Mouse (Mus musculus) CH12.LX (cell line): Measurements from ENCODE around the gene Srp68.

Experiments
- CTCF ChIP-seq, 2 experiments: IDR thresholded peaks in 1 of 2; conservative IDR thresholded peaks in 1 of 2; 2 replicates each; pipeline ENCODE4 v1.5.1; 2011 to 2012; ENCODE audit warnings: low read depth in 2 of 2, low read length in 2 of 2, improper control_type of control experiment in 1 of 2, inconsistent platforms in 1 of 2, mild to moderate bottlenecking in 1 of 2, moderate library complexity in 1 of 2
- HCFC1 ChIP-seq: IDR thresholded peaks from 2 replicates; pipeline ENCODE4 v1.6.1; 2012; ENCODE audit warnings: low read depth, mild to moderate bottlenecking, inconsistent platforms, low read length, improper control_type of control experiment
- JUND ChIP-seq: conservative IDR thresholded peaks from 2 replicates; pipeline ENCODE4 v1.6.1; 2011; ENCODE audit warnings: low read depth, low read length, improper control_type of control experiment
- POLR2A ChIP-seq: IDR thresholded peaks from 2 replicates; pipeline ENCODE4 v1.6.1; 2011; ENCODE audit warnings: low read depth, mild to moderate bottlenecking, improper control_type of control experiment, low read length
- RCOR1 ChIP-seq: conservative IDR thresholded peaks from 2 replicates; pipeline ENCODE4 v1.6.1; 2012; ENCODE audit warnings: low read depth, mild to moderate bottlenecking, inconsistent platforms, low read length, improper control_type of control experiment
- SMC3 ChIP-seq: IDR thresholded peaks from 2 replicates; pipeline ENCODE4 v1.6.1; 2011; ENCODE audit warnings: low read depth, low read length, improper control_type of control experiment
- TCF12 ChIP-seq: IDR thresholded peaks from 2 replicates; pipeline ENCODE4 v1.6.1; 2014; ENCODE audit warnings: low read depth, mild to moderate bottlenecking, inconsistent platforms, low read length, improper control_type of control experiment
- ZC3H11A ChIP-seq: IDR thresholded peaks from 2 replicates; pipeline ENCODE4 v1.6.1; 2012; ENCODE audit warnings: low read depth, mild to moderate bottlenecking, inconsistent platforms, low read length, improper control_type of control experiment
- ZKSCAN1 ChIP-seq: IDR thresholded peaks from 2 replicates; pipeline ENCODE4 v1.6.1; 2012; ENCODE audit warnings: low read depth, inconsistent platforms, low read length, improper control_type of control experiment, borderline replicate concordance
- ZMIZ1 ChIP-seq: IDR thresholded peaks from 2 replicates; pipeline ENCODE4 v1.6.1; 2012; ENCODE audit warnings: low read depth, mild to moderate bottlenecking, inconsistent platforms, low read length, improper control_type of control experiment
- ZNF384 ChIP-seq: IDR thresholded peaks from 2 replicates; pipeline ENCODE4 v1.6.1; 2012; ENCODE audit warnings: low read depth, low read length, improper control_type of control experiment, inconsistent platforms

GRCm38 (mm10) chr11:116282912-116283521 is 9.0 kb upstream of the Srp68 start:
- TF ChIP-seq POLR2A (no peak), JUND (no peak), ZC3H11A (no peak), TCF12 (no peak), ZKSCAN1 (no peak), ZMIZ1 (no peak), CTCF (conservative IDR thresholded peaks at IDR 0.05 in 1 of 2, IDR thresholded peaks at IDR 0.05 in 1 of 2; ENCODE audit: low read depth in 2 of 2, low read length in 2 of 2) (no peak), SMC3 (no peak), ZNF384 (no peak), HCFC1 (no peak), RCOR1 (no peak)
